Mouse (Mus musculus): Measurements from ENCODE around the gene 4933416C03Rik.

DNA sequence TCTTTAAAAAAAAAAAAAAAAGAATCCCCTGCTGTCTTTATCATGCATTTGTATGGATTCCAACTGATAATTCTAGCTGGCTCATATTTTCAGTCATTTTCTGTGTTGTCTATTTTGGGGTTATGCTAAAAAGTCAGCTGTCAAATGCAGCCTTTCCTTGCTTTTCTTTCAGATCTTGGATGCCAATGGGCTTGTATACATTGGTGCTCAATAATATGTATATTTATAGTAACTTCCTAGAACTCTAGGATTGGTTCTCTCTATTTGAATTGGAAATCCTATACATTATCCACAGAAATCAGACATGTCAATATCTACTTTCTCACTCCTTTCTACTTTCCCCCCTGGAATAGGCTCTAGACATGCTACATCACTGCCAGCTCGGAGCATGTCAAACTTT is 5.0 kb downstream of the 4933416C03Rik start:
- TF ChIP-seq EP300 (IDR thresholded peaks at IDR 0.05; ENCODE audit: insufficient read depth, low read depth, low read length) (no peak), CTCF (IDR thresholded peaks at IDR 0.05) (no peak), POLR2A (IDR thresholded peaks at IDR 0.05; ENCODE audit: insufficient read depth, low read depth, low read length) (no peak)
